In genomic region chr6:88044577-88045405, GRCm38 (mm10) we compare ENCODE assay signal across 8 mouse cellular contexts. TPM values are rescaled to one million over a fixed set of nuclear protein-coding genes. Genes with fewer than 3 reads are reported as not detected.
DNase-seq lines count a peak whose midpoint lies in the region; ATAC-seq lines count a peak whose summit lies in the region.

TSS of gene Rab7 (minus strand) at chr6:88045270.

- H3K27ac ChIP-seq in hindbrain, embryonic 15.5 days (replicated peaks), result peak within 1 kb of the TSS; percentile 88

- H3K4me3 ChIP-seq in hindbrain, embryonic 15.5 days, result peak within 1 kb of the TSS; percentile 66

- DNase-seq in T-cell, adult 2 months (ENCODE audit: low spot score), result peak; percentile 94
- peak; percentile 93 to 96 for DNase-seq in cerebellum, postnatal 36 days
- peak; percentile 93 to 97 for DNase-seq in frontal cortex, postnatal 36 days (ENCODE audit: low spot score in 2 of 2)
- DNase-seq in left cerebral cortex, adult 11 months (ENCODE audit: low spot score), result peak; percentile 87
- DNase-seq in lung, postnatal 4 days, result peak; percentile 98
- peak; percentile 92 for DNase-seq in retina, postnatal 7 days (ENCODE audit: low read depth, low spot score)
- peak; percentile 94 for DNase-seq in urinary bladder, adult 2 months (ENCODE audit: low spot score)

- H3K4me2 ChIP-seq in hindbrain, embryonic 15.5 days, result peak within 1 kb of the TSS; percentile 73

- H3K27me3 ChIP-seq in hindbrain, embryonic 15.5 days, result peaks cover 13% of the 10 kb centered on the region; the same call in 1 of the 2 replicates

- no peaks in the 10 kb centered on the region for H3K36me3 ChIP-seq in hindbrain, embryonic 15.5 days

- H3K9ac ChIP-seq in hindbrain, embryonic 15.5 days, result peak within 1 kb of the TSS; percentile 81

- ATAC-seq in hindbrain, embryonic 15.5 days (ENCODE audit: low FRiP score, low read depth), result peak; percentile 99

- under 1% methylated on average over 78 of the region's 82 CpGs for WGBS in hindbrain, embryonic 15.5 days

- peaks cover 36% of the 10 kb centered on the region for H3K4me1 ChIP-seq in hindbrain, embryonic 15.5 days (replicated peaks)

- H3K9me3 ChIP-seq in hindbrain, embryonic 15.5 days, result no peaks in the 10 kb centered on the region

RNA-seq across cellular contexts. Expression of gene Rab7, which starts in this region (rescaled TPM):
- polyA plus RNA-seq in hindbrain, embryonic 15.5 days (2015; fragmentation: Nextera tagmentation; extraction: Ambion mirVana), result 341 and 360 TPM in 2 replicates
- 400 and 428 TPM in 2 replicates for polyA plus RNA-seq in urinary bladder, adult 2 months (2012; rRNA removed)

Comparison
In these comparisons a context has a peak if more than half of its experiments do, and no peak if none do; other contexts are left out.
1. Peak in every context shown above with its lines: DNase-seq, ATAC-seq, H3K4me3 ChIP-seq and H3K27ac ChIP-seq.